In the genomic region with DNA sequence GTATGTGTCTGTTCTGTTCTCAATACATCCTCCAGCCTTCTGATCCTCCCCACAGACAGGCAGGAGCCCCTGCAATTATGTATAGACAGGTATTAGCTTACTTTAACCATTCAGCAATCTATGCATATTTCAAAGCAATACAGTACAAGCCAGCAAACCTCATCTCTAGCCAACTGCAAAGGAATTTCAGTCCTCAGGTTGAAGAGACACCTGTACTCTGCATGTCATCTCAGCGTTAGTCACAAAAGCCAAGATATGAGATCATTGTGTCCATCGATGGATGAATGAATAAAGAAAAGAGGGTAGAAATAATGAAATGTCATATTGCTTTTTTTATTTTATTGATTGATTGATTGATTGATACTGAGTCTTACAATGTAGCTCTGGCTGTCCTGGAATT, we compare ENCODE assay signal across 27 mouse cellular contexts.
"Had no signal": no experiment of that assay in that cellular context is flagged by ENCODE, and none has a peak within 500 bp of the region (broad histone marks: within the 10 kb centered on the region; RNA-seq: fewer than 3 reads in every experiment).

No protein-coding gene starts in this region.

- H3K9me3 ChIP-seq: embryonic facial prominence, embryonic 10.5 days; embryonic facial prominence, embryonic 12.5 days; embryonic facial prominence, embryonic 13.5 days; embryonic facial prominence, embryonic 15.5 days; forebrain, embryonic 10.5 days; forebrain, embryonic 12.5 days; forebrain, embryonic 13.5 days; forebrain, embryonic 15.5 days had no signal

- ATAC-seq: forebrain, embryonic 13.5 days; forebrain, embryonic 14.5 days; forebrain, embryonic 15.5 days; forebrain, embryonic 16.5 days; forebrain, postnatal 0 days had no signal

- H3K4me2 ChIP-seq: embryonic facial prominence, embryonic 12.5 days; embryonic facial prominence, embryonic 13.5 days; embryonic facial prominence, embryonic 15.5 days; forebrain, embryonic 12.5 days; forebrain, embryonic 13.5 days; forebrain, embryonic 15.5 days had no signal

- H3K4me1 ChIP-seq: embryonic facial prominence, embryonic 12.5 days; embryonic facial prominence, embryonic 15.5 days had no signal

- H3K9ac ChIP-seq: embryonic facial prominence, embryonic 12.5 days; embryonic facial prominence, embryonic 13.5 days; embryonic facial prominence, embryonic 15.5 days; forebrain, embryonic 12.5 days; forebrain, embryonic 13.5 days; forebrain, embryonic 15.5 days; forebrain, postnatal 0 days had no signal

- H3K27me3 ChIP-seq: embryonic facial prominence, embryonic 12.5 days; embryonic facial prominence, embryonic 13.5 days; embryonic facial prominence, embryonic 15.5 days; forebrain, embryonic 12.5 days; forebrain, embryonic 13.5 days; forebrain, embryonic 15.5 days had no signal

- H3K27ac ChIP-seq: embryonic facial prominence, embryonic 10.5 days; embryonic facial prominence, embryonic 12.5 days; embryonic facial prominence, embryonic 13.5 days; embryonic facial prominence, embryonic 15.5 days; forebrain, embryonic 10.5 days; forebrain, embryonic 12.5 days; forebrain, embryonic 13.5 days; forebrain, embryonic 15.5 days; gastrocnemius, adult 2 months; heart, adult 2 months had no signal

- DNase-seq: cerebellum, adult 9-10 months; cerebellum, adult 9-11 months; cerebellum, postnatal 10 days; cerebellum, postnatal 14 days; cerebellum, postnatal 25 days; cerebellum, postnatal 36 days; embryo, embryonic 11 days; forebrain, postnatal 0 days; gastrocnemius, adult 2 months; gastrocnemius, postnatal 10 days; gastrocnemius, postnatal 14 days; gastrocnemius, postnatal 25 days; gastrocnemius, postnatal 36 days; heart, adult 11 months; heart, adult 18-20 months; heart, adult 2 months had no signal

- H3K4me3 ChIP-seq: embryonic facial prominence, embryonic 10.5 days; embryonic facial prominence, embryonic 12.5 days; embryonic facial prominence, embryonic 13.5 days; embryonic facial prominence, embryonic 15.5 days; erythroblast, embryonic 14.5 days; forebrain, embryonic 10.5 days; forebrain, embryonic 12.5 days; forebrain, embryonic 13.5 days; forebrain, embryonic 15.5 days; gastrocnemius, adult 2 months; heart, adult 2 months had no signal

- H3K36me3 ChIP-seq: embryonic facial prominence, embryonic 10.5 days; embryonic facial prominence, embryonic 12.5 days; embryonic facial prominence, embryonic 13.5 days; embryonic facial prominence, embryonic 15.5 days; forebrain, embryonic 10.5 days; forebrain, embryonic 12.5 days; forebrain, embryonic 15.5 days had no signal
